Mouse (Mus musculus) layer of hippocampus, adult 2 months (tissue): ENCODE measurements around the gene Arl15. TPM values are rescaled to one million over a fixed set of nuclear protein-coding genes. Genes with fewer than 3 reads are reported as not detected.

Experiments
- DNase-seq, 2 experiments: peaks; one replicate each; pipeline ENCODE4 v3.0.0; 2022; ENCODE audit warnings: low spot score in 2 of 2
- H3K27ac ChIP-seq: fragments of 200-600 bp; 2 replicates; pipeline ENCODE4 v1.8.1; 2022
- H3K4me3 ChIP-seq: fragments of 200-600 bp; 2 replicates; pipeline ENCODE4 v1.8.1; 2022; ENCODE audit warnings: mild to moderate bottlenecking
- CTCF ChIP-seq: fragments of 200-600 bp; conservative IDR thresholded peaks from 2 replicates; pipeline ENCODE4 v1.8.1; 2022; ENCODE audit warnings: antibody characterized with exemption, mild to moderate bottlenecking, moderate library complexity
- total RNA-seq, 2 experiments: library from RNA; stranded (reverse); gene quantifications; 2 replicates each; pipeline ENCODE4 v1.2.3; 2021

The Arl15 gene
- total RNA-seq, 2 experiments from 2014 or later = 61.7 to 67.0 TPM

- Histone ChIP-seq H3K27ac (no peak overlapping the region), H3K4me3 (no peak overlapping the region)
- no peak for TF ChIP-seq CTCF
- DNase-seq = no peak
Observed at GRCm38 (mm10) chr13:114071439-114071838, 277.1 kb downstream of the Arl15 start.

DNA sequence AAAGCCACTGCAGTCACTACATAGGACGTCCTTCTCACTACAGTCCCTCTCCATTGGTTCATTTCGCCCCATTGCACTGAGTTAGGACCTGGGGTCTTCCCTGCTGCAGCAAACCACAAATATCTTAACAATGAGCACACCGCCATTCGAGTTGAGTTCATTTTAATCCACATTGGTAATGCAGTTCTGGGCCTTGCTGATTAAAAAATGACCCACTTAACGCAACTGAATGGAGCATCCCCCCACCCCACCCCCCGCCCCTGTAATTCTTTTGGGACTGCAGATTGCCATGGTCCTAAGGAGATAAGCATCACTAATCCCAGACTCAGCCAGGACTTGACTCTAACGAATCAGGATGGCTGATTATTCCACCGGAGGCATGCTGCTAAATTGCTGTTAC, 280.2 kb downstream of the Arl15 start:
- no peak overlapping the region for H3K4me3 ChIP-seq
- TF ChIP-seq CTCF = no peak
- no peak for DNase-seq
- no peak overlapping the region for H3K27ac ChIP-seq

DNA sequence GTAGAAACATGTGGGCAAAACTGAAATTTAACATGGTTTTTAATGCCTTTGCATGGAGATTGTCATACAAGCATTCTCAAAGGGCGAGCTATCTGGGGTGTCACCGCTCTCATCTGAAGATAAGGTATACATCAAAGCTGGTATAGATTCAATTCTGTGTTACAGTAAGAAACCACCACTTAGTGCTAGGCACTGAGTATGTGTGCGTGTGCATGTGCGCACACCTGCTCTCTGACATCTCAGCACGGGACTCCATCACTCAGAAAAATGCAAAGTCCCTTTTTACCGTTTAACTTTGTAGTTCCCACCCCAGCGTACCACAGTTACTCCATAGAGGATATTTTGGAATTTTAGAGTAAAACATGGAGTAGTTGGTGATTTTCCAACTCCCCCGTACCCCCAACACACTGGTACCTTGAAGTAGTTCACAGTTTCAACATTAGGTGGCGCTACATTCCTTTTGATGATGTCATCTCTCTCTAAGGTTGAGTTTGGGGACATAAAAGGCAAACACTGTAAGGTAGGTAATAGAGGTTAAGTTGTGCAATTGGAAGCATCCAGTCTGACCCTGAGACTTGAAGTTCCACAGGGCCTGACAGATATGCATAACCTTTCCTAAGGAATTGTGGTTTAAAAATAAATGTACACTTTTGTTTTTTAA, 281.5 kb downstream of the Arl15 start:
- H3K27ac ChIP-seq = no peak overlapping the region
- peak; percentile 94 for TF ChIP-seq CTCF
- DNase-seq = peak; percentile 24 to 66

DNA sequence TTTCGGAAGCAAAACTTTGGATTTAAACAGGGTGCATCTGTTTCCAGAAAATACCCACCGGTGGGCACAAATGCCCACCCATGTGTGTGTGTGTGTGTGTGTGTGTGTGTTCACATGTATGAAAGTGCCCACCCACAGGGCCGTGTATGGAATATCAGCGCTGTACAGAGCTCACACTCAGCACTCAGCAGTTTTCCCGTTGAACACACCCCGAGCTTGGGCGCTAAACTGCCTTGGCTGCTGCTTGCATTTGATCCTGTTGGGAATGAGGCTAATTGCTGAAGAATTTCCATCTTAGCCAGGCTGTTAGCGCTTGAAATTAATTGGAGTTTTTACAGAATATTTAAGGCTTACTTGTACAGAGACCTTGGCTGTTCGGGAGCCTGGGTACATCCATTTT, 282.9 kb downstream of the Arl15 start:
- TF ChIP-seq CTCF = no peak
- Histone ChIP-seq H3K4me3 (no peak overlapping the region), H3K27ac (no peak overlapping the region)
- no peak for DNase-seq

More for the DNA sequence above, 281.5 kb downstream of the Arl15 start:
- no peak overlapping the region for H3K4me3 ChIP-seq

GRCm38 (mm10) chr13:114077584-114078270, 283.4 kb downstream of the Arl15 start:
- no peak for TF ChIP-seq CTCF
- no peak for DNase-seq
- H3K4me3 ChIP-seq = no peak overlapping the region
- no peak overlapping the region for H3K27ac ChIP-seq

- TF ChIP-seq CTCF = no peak
- H3K27ac ChIP-seq = no peak overlapping the region
- H3K4me3 ChIP-seq = no peak overlapping the region
- no peak for DNase-seq
Observed at GRCm38 (mm10) chr13:114078851-114079250, 284.5 kb downstream of the Arl15 start.

DNA sequence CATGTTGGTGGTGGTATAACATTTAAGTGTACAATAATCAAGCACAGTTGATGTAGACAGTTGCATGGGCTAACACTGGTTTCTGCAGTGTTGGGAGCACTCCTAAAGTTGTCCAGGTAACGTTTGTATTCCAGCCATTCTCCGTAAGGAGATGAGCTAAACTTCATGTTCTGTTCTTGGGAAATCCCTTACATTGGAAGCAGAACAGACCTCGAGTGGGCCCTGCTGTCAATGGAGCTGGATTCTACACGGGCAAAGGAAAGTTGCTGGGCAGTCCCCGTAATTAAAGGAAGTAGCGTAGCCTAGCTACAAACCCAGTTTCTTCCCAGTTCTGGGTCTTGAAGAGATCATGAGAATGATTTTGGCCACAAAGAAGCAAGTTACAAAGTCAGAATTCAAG, 285.4 kb downstream of the Arl15 start:
- no peak overlapping the region for H3K4me3 ChIP-seq
- no peak for DNase-seq
- TF ChIP-seq CTCF = no peak
- H3K27ac ChIP-seq = no peak overlapping the region

GRCm38 (mm10) chr13:114080491-114080890, 286.2 kb downstream of the Arl15 start:
- TF ChIP-seq CTCF = no peak
- Histone ChIP-seq H3K27ac (no peak overlapping the region), H3K4me3 (no peak overlapping the region)
- DNase-seq = no peak

GRCm38 (mm10) chr13:114083570-114084138, 289.3 kb downstream of the Arl15 start:
- no peak for DNase-seq
- TF ChIP-seq CTCF = no peak
- Histone ChIP-seq H3K4me3 (no peak overlapping the region), H3K27ac (no peak overlapping the region)

- Histone ChIP-seq H3K27ac (no peak overlapping the region), H3K4me3 (no peak overlapping the region)
- no peak for DNase-seq
- TF ChIP-seq CTCF = no peak
Observed at GRCm38 (mm10) chr13:114085442-114085841, 291.1 kb downstream of the Arl15 start.

GRCm38 (mm10) chr13:114086325-114086724, 292.0 kb downstream of the Arl15 start:
- no peak for DNase-seq
- Histone ChIP-seq H3K27ac (no peak overlapping the region), H3K4me3 (no peak overlapping the region)
- TF ChIP-seq CTCF = no peak

GRCm38 (mm10) chr13:114086801-114087200, 292.5 kb downstream of the Arl15 start:
- DNase-seq = no peak
- TF ChIP-seq CTCF = no peak
- Histone ChIP-seq H3K4me3 (no peak overlapping the region), H3K27ac (no peak overlapping the region)

GRCm38 (mm10) chr13:114087696-114088465, 293.6 kb downstream of the Arl15 start:
- no peak for DNase-seq

More at GRCm38 (mm10) chr13:114087696-114088465, 293.6 kb downstream of the Arl15 start:
- no peak overlapping the region for H3K27ac ChIP-seq
- TF ChIP-seq CTCF = no peak
- H3K4me3 ChIP-seq = no peak overlapping the region
